Mouse (Mus musculus) embryonic facial prominence, embryonic 12.5 days (tissue): ENCODE results near the gene Prpf31. TPM values are rescaled to one million over a fixed set of nuclear protein-coding genes. Genes with fewer than 3 reads are reported as not detected.

Experiments
- ATAC-seq: fragments of 200-750 bp; cut with Nextera tagmentation; 2 replicates; pipeline ENCODE4 v1.8.0; 2017; ENCODE audit not compliant: insufficient number of reproducible peaks, insufficient read depth, low FRiP score, low TSS enrichment
- H3K27ac ChIP-seq: fragments of 300-500 bp; sonication (generic); 2 replicates; pipeline ENCODE4 v1.5.1; 2016; ENCODE audit warnings: mild to moderate bottlenecking
- H3K27me3 ChIP-seq: fragments of 300-500 bp; sonication (generic); 2 replicates; pipeline ENCODE4 v1.6.1; 2016; ENCODE audit warnings: mild to moderate bottlenecking, moderate library complexity
- H3K36me3 ChIP-seq: fragments of 300-500 bp; sonication (generic); 2 replicates; pipeline ENCODE4 v1.6.1; 2016; ENCODE audit warnings: mild to moderate bottlenecking
- H3K4me1 ChIP-seq: fragments of 300-500 bp; sonication (generic); 2 replicates; pipeline ENCODE4 v1.6.1; 2016
- H3K4me2 ChIP-seq: fragments of 300-500 bp; sonication (generic); replicated peaks from 2 replicates; pipeline ENCODE4 v1.6.1; 2016; ENCODE audit warnings: mild to moderate bottlenecking, moderate library complexity
- H3K4me3 ChIP-seq: fragments of 300-500 bp; sonication (generic); 2 replicates; pipeline ENCODE4 v1.5.1; 2016; ENCODE audit warnings: mild to moderate bottlenecking
- H3K9ac ChIP-seq: fragments of 300-500 bp; sonication (generic); 2 replicates; pipeline ENCODE4 v1.6.1; 2016; ENCODE audit warnings: mild to moderate bottlenecking, moderate library complexity
- H3K9me3 ChIP-seq: fragments of 300-500 bp; sonication (generic); 2 replicates; pipeline ENCODE4 v1.6.1; 2016; ENCODE audit warnings: mild to moderate bottlenecking, moderate library complexity
- WGBS: fragments of 180-500 bp; shearing (Covaris S2); methylation state at CpG from one replicate; pipeline ENCODE4 v1.1.7; 2016; 5-methylcytosine and 5-hydroxymethylcytosine counted together
- polyA plus RNA-seq: library from polyadenylated mRNA; unstranded; fragments of >200 nt; fragmentation: Nextera tagmentation; extraction: Ambion mirVana; gene quantifications from 2 replicates; pipeline ENCODE4 v1.2.1, GENCODE M21; 2016

Gene Prpf31
- polyA plus RNA-seq, 1 experiment from 2014 or later = 130 TPM

GRCm38 (mm10) chr7:3665215-3666114 is 35.7 kb downstream of the Prpf31 start, which contains the start of gene Leng1:
Gene Leng1 (minus strand): TSS chr7:3665840.
- H3K4me1 ChIP-seq = peaks cover 11% of the 10 kb centered on the region
- peak within 1 kb of the TSS; percentile 79 for H3K9ac ChIP-seq
- ATAC-seq = peak; percentile 97
- WGBS = 4% methylated on average over 45 of the region's 45 CpGs
- H3K27ac ChIP-seq = peak within 1 kb of the TSS; percentile 88
- H3K9me3 ChIP-seq = no peaks in the 10 kb centered on the region
- H3K36me3 ChIP-seq = peaks cover 26% of the 10 kb centered on the region
- no peaks in the 10 kb centered on the region for H3K27me3 ChIP-seq
- H3K4me3 ChIP-seq = peak within 1 kb of the TSS; percentile 72
- H3K4me2 ChIP-seq = peak within 1 kb of the TSS; percentile 73

- peaks cover 13% of the 10 kb centered on the region for H3K36me3 ChIP-seq
- no peaks in the 10 kb centered on the region for H3K9me3 ChIP-seq
- ATAC-seq = no peak
- H3K4me2 ChIP-seq = peak overlapping the region; percentile 15; the same call in 1 of the 2 replicates
- H3K4me1 ChIP-seq = peaks cover 11% of the 10 kb centered on the region
- 19% methylated on average over 14 of the region's 14 CpGs for WGBS
- no peak overlapping the region for H3K4me3 ChIP-seq
- no peak overlapping the region for H3K9ac ChIP-seq
- no peak overlapping the region for H3K27ac ChIP-seq
- no peaks in the 10 kb centered on the region for H3K27me3 ChIP-seq
Observed at GRCm38 (mm10) chr7:3666921-3667391, 37.2 kb downstream of the Prpf31 start.

GRCm38 (mm10) chr7:3674507-3675227 is 44.9 kb downstream of the Prpf31 start:
- no peak overlapping the region for H3K4me3 ChIP-seq
- ATAC-seq = peak; percentile 68; the same call in 1 of the 2 replicates

GRCm38 (mm10) chr7:3675228-3675548 is 45.4 kb downstream of the Prpf31 start:
- 64% methylated on average over 3 of the region's 3 CpGs for WGBS
- peaks cover 10% of the 10 kb centered on the region for H3K36me3 ChIP-seq
- no peak overlapping the region for H3K4me3 ChIP-seq
- H3K4me2 ChIP-seq = no peak overlapping the region
- H3K27me3 ChIP-seq = no peaks in the 10 kb centered on the region
- ATAC-seq = no peak
- H3K4me1 ChIP-seq = no peaks in the 10 kb centered on the region
- H3K27ac ChIP-seq = no peak overlapping the region
- H3K9ac ChIP-seq = no peak overlapping the region
- no peaks in the 10 kb centered on the region for H3K9me3 ChIP-seq

More at GRCm38 (mm10) chr7:3674507-3675227, 44.9 kb downstream of the Prpf31 start:
- Histone ChIP-seq H3K27me3 (no peaks in the 10 kb centered on the region), H3K36me3 (peaks cover 8% of the 10 kb centered on the region), H3K9ac (no peak overlapping the region), H3K9me3 (no peaks in the 10 kb centered on the region), H3K27ac (no peak overlapping the region), H3K4me1 (no peaks in the 10 kb centered on the region), H3K4me2 (no peak overlapping the region)
- 74% methylated on average over 10 of the region's 10 CpGs for WGBS

DNA sequence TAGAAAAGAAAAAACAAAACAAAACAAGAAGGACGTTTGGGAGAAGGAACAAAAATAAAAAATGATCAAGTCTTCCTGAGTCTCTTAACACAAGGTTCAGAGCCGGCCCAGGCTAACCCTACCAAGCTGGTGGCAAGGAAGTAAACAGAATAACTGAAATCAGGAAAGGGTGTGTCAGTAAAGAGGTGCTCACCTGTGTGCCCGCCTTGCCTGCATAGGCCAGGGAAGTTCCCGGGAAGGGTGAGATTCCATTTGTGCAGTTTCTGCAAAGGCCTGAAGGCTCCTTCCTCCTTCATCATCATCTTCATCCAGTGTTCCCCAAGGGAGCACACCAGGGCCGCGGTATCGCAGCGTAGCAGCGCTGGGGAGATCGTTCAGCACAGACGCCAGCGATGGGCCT is 46.6 kb downstream of the Prpf31 start:
- Histone ChIP-seq H3K4me2 (no peak overlapping the region; the same call in 1 of the 2 replicates), H3K4me1 (no peaks in the 10 kb centered on the region), H3K9me3 (no peaks in the 10 kb centered on the region), H3K4me3 (no peak overlapping the region), H3K9ac (no peak overlapping the region), H3K27me3 (no peaks in the 10 kb centered on the region), H3K27ac (no peak overlapping the region), H3K36me3 (peaks cover 14% of the 10 kb centered on the region)
- 87% methylated on average over 12 of the region's 12 CpGs for WGBS
- no peak for ATAC-seq

DNA sequence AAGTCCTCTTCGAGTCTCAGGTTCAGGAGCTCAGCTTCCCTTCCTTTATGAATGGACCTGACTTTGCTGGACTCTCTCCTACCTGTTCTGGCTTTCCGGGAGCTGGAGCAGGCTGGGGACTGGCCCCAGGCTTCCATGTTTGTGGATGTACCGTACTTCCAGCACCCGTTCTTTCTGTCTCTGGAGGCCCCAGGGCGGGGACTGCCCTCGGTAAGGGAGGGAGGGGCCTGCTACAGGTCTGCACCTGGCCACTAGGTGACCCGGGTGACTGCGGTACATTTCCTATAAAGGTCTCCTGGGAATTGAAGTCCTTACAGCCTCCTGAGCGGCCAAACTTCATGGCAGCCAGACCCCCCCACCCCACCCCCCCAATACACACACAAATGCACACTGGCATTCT is 47.6 kb downstream of the Prpf31 start, which contains the start of gene Tmc4:
TSS of gene Tmc4 (minus strand) at position 212 of the 400 bp plus-strand sequence.
- Histone ChIP-seq H3K4me3 (no peak within 1 kb of the TSS), H3K4me2 (no peak within 1 kb of the TSS; the same call in 1 of the 2 replicates), H3K9me3 (no peaks in the 10 kb centered on the region), H3K27ac (no peak within 1 kb of the TSS), H3K9ac (no peak within 1 kb of the TSS), H3K4me1 (no peaks in the 10 kb centered on the region), H3K36me3 (peaks cover 14% of the 10 kb centered on the region), H3K27me3 (no peaks in the 10 kb centered on the region)
- no peak for ATAC-seq
- 50% methylated on average over 9 of the region's 9 CpGs for WGBS

- ATAC-seq = no peak
- no peaks in the 10 kb centered on the region for H3K9me3 ChIP-seq
- H3K36me3 ChIP-seq = peaks cover 52% of the 10 kb centered on the region
- H3K27ac ChIP-seq = no peak overlapping the region
- no peaks in the 10 kb centered on the region for H3K4me1 ChIP-seq
- no peak overlapping the region for H3K4me3 ChIP-seq
- H3K9ac ChIP-seq = no peak overlapping the region
- no peak overlapping the region for H3K4me2 ChIP-seq
- 89% methylated on average over 10 of the region's 10 CpGs for WGBS
- H3K27me3 ChIP-seq = no peaks in the 10 kb centered on the region
Observed at GRCm38 (mm10) chr7:3683908-3684550, 54.2 kb downstream of the Prpf31 start.

- no peak for ATAC-seq
- Histone ChIP-seq H3K4me1 (no peaks in the 10 kb centered on the region), H3K27me3 (no peaks in the 10 kb centered on the region), H3K36me3 (peaks cover 48% of the 10 kb centered on the region), H3K9ac (no peak overlapping the region), H3K9me3 (no peaks in the 10 kb centered on the region), H3K4me2 (no peak overlapping the region), H3K27ac (no peak overlapping the region), H3K4me3 (no peak overlapping the region)
- WGBS = 88% methylated on average over 8 of the region's 8 CpGs
Observed at GRCm38 (mm10) chr7:3684698-3685097, 54.9 kb downstream of the Prpf31 start.

DNA sequence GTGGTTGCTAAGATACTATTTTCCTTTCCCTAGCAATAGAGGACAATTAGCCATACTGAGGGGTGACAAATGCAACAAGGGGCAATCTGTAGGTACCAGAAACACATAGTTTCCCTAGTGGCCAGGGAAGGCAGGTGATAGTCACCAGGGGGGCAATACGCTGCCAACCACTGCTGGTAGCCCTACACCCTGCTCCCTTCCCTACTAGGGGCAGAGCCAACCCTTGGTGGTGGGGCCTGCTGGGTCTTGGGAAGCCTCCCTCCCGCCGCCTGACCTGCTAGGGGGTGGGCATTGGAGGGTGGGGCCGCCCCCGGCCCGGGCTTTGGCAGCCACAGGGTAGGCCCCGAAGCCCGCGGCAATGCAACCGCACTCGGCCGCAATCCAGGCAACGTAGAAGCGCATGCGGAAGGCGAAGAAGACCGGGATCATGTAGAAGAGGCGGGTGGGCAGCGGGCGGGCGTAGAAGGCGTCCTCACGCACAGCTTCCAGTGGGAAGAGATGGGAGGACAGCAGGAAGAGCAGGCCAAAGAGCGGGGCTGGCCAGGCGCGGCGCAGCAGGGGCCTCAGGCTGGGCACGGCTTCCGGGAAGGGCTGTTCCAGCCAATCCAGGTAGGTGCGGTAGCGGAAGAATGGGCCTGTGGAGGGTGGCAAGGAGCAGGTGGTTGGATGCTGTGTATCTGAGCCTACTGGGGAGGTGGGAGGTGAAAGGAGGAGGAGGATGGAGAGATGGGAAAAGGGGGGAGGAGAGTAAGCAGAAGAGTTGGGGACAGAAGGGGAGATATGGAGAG is 55.8 kb downstream of the Prpf31 start:
- Histone ChIP-seq H3K9ac (no peak overlapping the region), H3K4me1 (no peaks in the 10 kb centered on the region), H3K4me3 (no peak overlapping the region), H3K27ac (no peak overlapping the region), H3K4me2 (no peak overlapping the region), H3K36me3 (peaks cover 42% of the 10 kb centered on the region), H3K27me3 (no peaks in the 10 kb centered on the region), H3K9me3 (no peaks in the 10 kb centered on the region)
- WGBS = 81% methylated on average over 30 of the region's 31 CpGs
- ATAC-seq = no peak

DNA sequence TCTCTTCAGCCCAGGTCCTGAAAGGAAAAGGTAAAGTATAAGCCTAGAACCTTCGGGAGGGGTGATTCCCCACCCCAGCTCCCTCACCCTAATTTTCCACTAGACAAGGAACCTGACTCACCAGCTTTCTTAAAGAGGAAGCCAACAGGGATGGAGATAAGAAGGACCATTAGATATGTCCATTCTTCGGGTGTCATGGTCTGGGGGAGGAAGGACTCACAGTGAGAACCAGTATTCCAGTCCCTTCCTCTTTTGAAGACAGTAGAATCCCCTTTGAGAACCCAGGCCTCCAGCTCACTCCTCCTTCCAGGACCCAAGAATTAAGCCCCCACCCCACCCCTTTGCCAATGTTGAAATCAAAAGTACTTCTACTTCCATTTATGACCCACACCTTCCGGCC is 62.1 kb downstream of the Prpf31 start:
- peak overlapping the region; percentile 97 for H3K27ac ChIP-seq
- H3K4me1 ChIP-seq = peaks cover 21% of the 10 kb centered on the region
- H3K4me3 ChIP-seq = peak overlapping the region; percentile 69
- H3K4me2 ChIP-seq = peak overlapping the region; percentile 77
- WGBS = 31% methylated on average over 3 of the region's 3 CpGs
- peak overlapping the region; percentile 92 for H3K9ac ChIP-seq
- ATAC-seq = no peak
- no peaks in the 10 kb centered on the region for H3K27me3 ChIP-seq
- peaks cover 25% of the 10 kb centered on the region for H3K36me3 ChIP-seq
- H3K9me3 ChIP-seq = no peaks in the 10 kb centered on the region
